Mouse (Mus musculus): Measurements from ENCODE around the gene Chd8. TPM values are rescaled to one million over a fixed set of nuclear protein-coding genes. Genes with fewer than 3 reads are reported as not detected.

Gene Chd8
- polyA plus RNA-seq, 1 experiment from 2014 or later, result 55.4 TPM

- WGBS, result under 1% methylated on average over 56 of the region's 66 CpGs
- DNase-seq (ENCODE audit: low spot score), result peak; percentile 100
- H3K27me3 ChIP-seq (ENCODE audit: control insufficient read depth, insufficient read depth, low read length), result no peaks in the 10 kb centered on the region
- H3K36me3 ChIP-seq (ENCODE audit: control insufficient read depth, insufficient read depth, low read length), result no peaks in the 10 kb centered on the region
- no peaks in the 10 kb centered on the region for H3K9me3 ChIP-seq (ENCODE audit: control insufficient read depth, low read length)
- peaks cover 5% of the 10 kb centered on the region for H3K4me1 ChIP-seq (ENCODE audit: control insufficient read depth, insufficient read depth, low read length)
- ATAC-seq (ENCODE audit: insufficient number of reproducible peaks, low FRiP score, low TSS enrichment, low read depth), result peak; percentile 98
- H3K9ac ChIP-seq (ENCODE audit: low read length), result peak within 1 kb of the TSS; percentile 81
- peak within 1 kb of the TSS; percentile 47; the same call in 1 of the 2 replicates for H3K27ac ChIP-seq (replicated peaks; ENCODE audit: low read depth, low read length)
- peak within 1 kb of the TSS; percentile 66 for H3K4me2 ChIP-seq (ENCODE audit: low read depth, severe bottlenecking)
- H3K4me3 ChIP-seq (ENCODE audit: low read depth, low read length), result peak within 1 kb of the TSS; percentile 93
These were observed 21.6 kb upstream of the Chd8 start, which contains the start of the genes Tox4 and Rab2b for GRCm38 (mm10) chr14:52278932-52279746. Gene Tox4, plus strand, starts transcription at chr14:52279146. Gene Rab2b, minus strand, starts transcription at chr14:52279545.

- ATAC-seq (ENCODE audit: insufficient number of reproducible peaks, low FRiP score, low TSS enrichment, low read depth), result no peak
- no peak overlapping the region for H3K4me3 ChIP-seq (ENCODE audit: low read depth, low read length)
- no peaks in the 10 kb centered on the region for H3K9me3 ChIP-seq (ENCODE audit: control insufficient read depth, low read length)
- H3K4me2 ChIP-seq (ENCODE audit: low read depth, severe bottlenecking), result no peak overlapping the region
- H3K36me3 ChIP-seq (ENCODE audit: control insufficient read depth, insufficient read depth, low read length), result no peaks in the 10 kb centered on the region
- 96% methylated on average over 4 of the region's 4 CpGs for WGBS
- H3K27ac ChIP-seq (replicated peaks; ENCODE audit: low read depth, low read length), result no peak overlapping the region
- H3K4me1 ChIP-seq (ENCODE audit: control insufficient read depth, insufficient read depth, low read length), result peaks cover 5% of the 10 kb centered on the region
- H3K27me3 ChIP-seq (ENCODE audit: control insufficient read depth, insufficient read depth, low read length), result no peaks in the 10 kb centered on the region
- DNase-seq (ENCODE audit: low spot score), result no peak
- H3K9ac ChIP-seq (ENCODE audit: low read length), result no peak overlapping the region
These were observed 19.6 kb upstream of the Chd8 start for GRCm38 (mm10) chr14:52277210-52277609.

- no peak overlapping the region for H3K27ac ChIP-seq (replicated peaks; ENCODE audit: low read depth, low read length)
- no peak overlapping the region for H3K4me3 ChIP-seq (ENCODE audit: low read depth, low read length)
- no peak overlapping the region for H3K4me2 ChIP-seq (ENCODE audit: low read depth, severe bottlenecking)
- no peaks in the 10 kb centered on the region for H3K36me3 ChIP-seq (ENCODE audit: control insufficient read depth, insufficient read depth, low read length)
- DNase-seq (ENCODE audit: low spot score), result no peak
- no peaks in the 10 kb centered on the region for H3K9me3 ChIP-seq (ENCODE audit: control insufficient read depth, low read length)
- 67% methylated on average over 3 of the region's 3 CpGs for WGBS
- no peaks in the 10 kb centered on the region for H3K4me1 ChIP-seq (ENCODE audit: control insufficient read depth, insufficient read depth, low read length)
- ATAC-seq (ENCODE audit: insufficient number of reproducible peaks, low FRiP score, low TSS enrichment, low read depth), result no peak
- H3K9ac ChIP-seq (ENCODE audit: low read length), result no peak overlapping the region
- no peaks in the 10 kb centered on the region for H3K27me3 ChIP-seq (ENCODE audit: control insufficient read depth, insufficient read depth, low read length)
These were observed 15.2 kb upstream of the Chd8 start for GRCm38 (mm10) chr14:52272781-52273180.

GRCm38 (mm10) chr14:52256311-52257175 lies 1.0 kb downstream of the Chd8 start:
- DNase-seq (ENCODE audit: low spot score) (peak; percentile 44), ATAC-seq (ENCODE audit: insufficient number of reproducible peaks, low FRiP score, low TSS enrichment, low read depth) (no peak)
- peaks cover 4% of the 10 kb centered on the region; the same call in 1 of the 2 replicates for H3K4me1 ChIP-seq (ENCODE audit: control insufficient read depth, insufficient read depth, low read length)
- no peaks in the 10 kb centered on the region for H3K9me3 ChIP-seq (ENCODE audit: control insufficient read depth, low read length)
- peak overlapping the region; percentile 66 for H3K4me3 ChIP-seq (ENCODE audit: low read depth, low read length)
- no peak overlapping the region for H3K27ac ChIP-seq (replicated peaks; ENCODE audit: low read depth, low read length)
- H3K9ac ChIP-seq (ENCODE audit: low read length), result peak overlapping the region; percentile 88
- H3K36me3 ChIP-seq (ENCODE audit: control insufficient read depth, insufficient read depth, low read length), result no peaks in the 10 kb centered on the region
- peak overlapping the region; percentile 46 for H3K4me2 ChIP-seq (ENCODE audit: low read depth, severe bottlenecking)
- H3K27me3 ChIP-seq (ENCODE audit: control insufficient read depth, insufficient read depth, low read length), result no peaks in the 10 kb centered on the region
- 11% methylated on average over 18 of the region's 18 CpGs for WGBS

- Histone ChIP-seq H3K27me3 (ENCODE audit: control insufficient read depth, insufficient read depth, low read length) (no peaks in the 10 kb centered on the region), H3K27ac (replicated peaks; ENCODE audit: low read depth, low read length) (no peak overlapping the region), H3K4me3 (ENCODE audit: low read depth, low read length) (no peak overlapping the region), H3K9me3 (ENCODE audit: control insufficient read depth, low read length) (no peaks in the 10 kb centered on the region), H3K9ac (ENCODE audit: low read length) (no peak overlapping the region), H3K36me3 (ENCODE audit: control insufficient read depth, insufficient read depth, low read length) (no peaks in the 10 kb centered on the region), H3K4me1 (ENCODE audit: control insufficient read depth, insufficient read depth, low read length) (no peaks in the 10 kb centered on the region), H3K4me2 (ENCODE audit: low read depth, severe bottlenecking) (no peak overlapping the region)
- ATAC-seq (ENCODE audit: insufficient number of reproducible peaks, low FRiP score, low TSS enrichment, low read depth) (no peak), DNase-seq (ENCODE audit: low spot score) (no peak)
- 79% methylated on average over 4 of the region's 4 CpGs for WGBS
These were observed 11.5 kb downstream of the Chd8 start for GRCm38 (mm10) chr14:52246129-52246528.

GRCm38 (mm10) chr14:52244690-52245042 lies 12.9 kb downstream of the Chd8 start:
- DNase-seq (ENCODE audit: low spot score) (no peak), ATAC-seq (ENCODE audit: insufficient number of reproducible peaks, low FRiP score, low TSS enrichment, low read depth) (peak; percentile 81)
- peak overlapping the region; percentile 72 for H3K4me2 ChIP-seq (ENCODE audit: low read depth, severe bottlenecking)
- H3K9ac ChIP-seq (ENCODE audit: low read length), result peak overlapping the region; percentile 71
- no peaks in the 10 kb centered on the region for H3K9me3 ChIP-seq (ENCODE audit: control insufficient read depth, low read length)
- no peaks in the 10 kb centered on the region for H3K27me3 ChIP-seq (ENCODE audit: control insufficient read depth, insufficient read depth, low read length)
- no peaks in the 10 kb centered on the region for H3K4me1 ChIP-seq (ENCODE audit: control insufficient read depth, insufficient read depth, low read length)
- H3K27ac ChIP-seq (replicated peaks; ENCODE audit: low read depth, low read length), result no peak overlapping the region
- H3K36me3 ChIP-seq (ENCODE audit: control insufficient read depth, insufficient read depth, low read length), result no peaks in the 10 kb centered on the region
- WGBS, result 10% methylated on average over 7 of the region's 7 CpGs
- peak overlapping the region; percentile 79 for H3K4me3 ChIP-seq (ENCODE audit: low read depth, low read length)

- H3K9ac ChIP-seq (ENCODE audit: low read length), result peak overlapping the region; percentile 71
- WGBS, result under 1% methylated on average over 32 of the region's 32 CpGs
- H3K4me1 ChIP-seq (ENCODE audit: control insufficient read depth, insufficient read depth, low read length), result no peaks in the 10 kb centered on the region
- H3K4me2 ChIP-seq (ENCODE audit: low read depth, severe bottlenecking), result peak overlapping the region; percentile 72
- no peak overlapping the region for H3K27ac ChIP-seq (replicated peaks; ENCODE audit: low read depth, low read length)
- peak overlapping the region; percentile 79 for H3K4me3 ChIP-seq (ENCODE audit: low read depth, low read length)
- no peaks in the 10 kb centered on the region for H3K27me3 ChIP-seq (ENCODE audit: control insufficient read depth, insufficient read depth, low read length)
- ATAC-seq (ENCODE audit: insufficient number of reproducible peaks, low FRiP score, low TSS enrichment, low read depth), result peak; percentile 98
- H3K9me3 ChIP-seq (ENCODE audit: control insufficient read depth, low read length), result no peaks in the 10 kb centered on the region
- peak; percentile 99 for DNase-seq (ENCODE audit: low spot score)
- H3K36me3 ChIP-seq (ENCODE audit: control insufficient read depth, insufficient read depth, low read length), result no peaks in the 10 kb centered on the region
These were observed 13.4 kb downstream of the Chd8 start for GRCm38 (mm10) chr14:52244041-52244689.

- Histone ChIP-seq H3K36me3 (ENCODE audit: control insufficient read depth, insufficient read depth, low read length) (peaks cover 24% of the 10 kb centered on the region), H3K9me3 (ENCODE audit: control insufficient read depth, low read length) (no peaks in the 10 kb centered on the region), H3K27ac (replicated peaks; ENCODE audit: low read depth, low read length) (no peak overlapping the region), H3K4me3 (ENCODE audit: low read depth, low read length) (no peak overlapping the region), H3K27me3 (ENCODE audit: control insufficient read depth, insufficient read depth, low read length) (no peaks in the 10 kb centered on the region), H3K4me2 (ENCODE audit: low read depth, severe bottlenecking) (no peak overlapping the region), H3K4me1 (ENCODE audit: control insufficient read depth, insufficient read depth, low read length) (no peaks in the 10 kb centered on the region), H3K9ac (ENCODE audit: low read length) (no peak overlapping the region)
- WGBS, result 96% methylated on average over 1 of the region's 1 CpGs
- ATAC-seq (ENCODE audit: insufficient number of reproducible peaks, low FRiP score, low TSS enrichment, low read depth), result no peak
- no peak for DNase-seq (ENCODE audit: low spot score)
These were observed 21.4 kb downstream of the Chd8 start for GRCm38 (mm10) chr14:52236216-52236615.
